Comparison of ENCODE assay signal across 10 mouse cellular contexts in genomic region chr1:136008159-136008533, GRCm38 (mm10). TPM values are rescaled to one million over a fixed set of nuclear protein-coding genes. Genes with fewer than 3 reads are reported as not detected.
A peak's percentile ranks its signal among the peaks of the same experiment; 100 is the strongest.
DNase-seq lines count a peak whose midpoint lies in the region; ATAC-seq and TF ChIP-seq lines count a peak whose summit lies in the region.
"Had no signal": no experiment of that assay in that cellular context is flagged by ENCODE, and none has a peak within 500 bp of the region (broad histone marks: within the 10 kb centered on the region; RNA-seq: fewer than 3 reads in every experiment).

No protein-coding gene starts in this region.

- peak overlapping the region; percentile 56; the same call in 1 of the 2 replicates for H3K9ac ChIP-seq in kidney, postnatal 0 days (ENCODE audit: low read depth, low read length)
- no peak overlapping the region for H3K9ac ChIP-seq in limb, embryonic 11.5 days (ENCODE audit: low read length)
- H3K9ac ChIP-seq in neural tube, embryonic 12.5 days = no peak overlapping the region

- 13% methylated on average over 8 of the region's 8 CpGs for WGBS in kidney, postnatal 0 days
- 22% methylated on average over 8 of the region's 8 CpGs for WGBS in limb, embryonic 11.5 days
- WGBS in neural tube, embryonic 12.5 days = 27% methylated on average over 8 of the region's 8 CpGs
- 22% methylated on average over 8 of the region's 8 CpGs for WGBS in thymus, adult 2 months

- no peak for DNase-seq in kidney, postnatal 0 days (ENCODE audit: low spot score)
- DNase-seq in kidney, postnatal 10 days = no peak
- DNase-seq in limb, embryonic 11.5 days (ENCODE audit: low spot score) = no peak
- DNase-seq in adrenal gland, adult 18-20 months (ENCODE audit: low spot score in 2 of 2) = no peak
- no peak for DNase-seq in cerebellum, adult 11-12 months
- no peak for DNase-seq in thymus, adult 2 months

- no peaks in the 10 kb centered on the region; the same call in 1 of the 2 replicates for H3K4me1 ChIP-seq in kidney, postnatal 0 days (replicated peaks; ENCODE audit: insufficient read depth, low read length)
- 0 out of 2 replicates have a peak, but pooled peaks cover 5% of the 10 kb centered on the region for H3K4me1 ChIP-seq in embryonic fibroblast, embryonic 13.5 days (ENCODE audit: control insufficient read depth, insufficient read depth, low read length)
- H3K4me1 ChIP-seq in limb, embryonic 11.5 days (ENCODE audit: control insufficient read depth, insufficient read depth, low read length) = no peaks in the 10 kb centered on the region
- H3K4me1 ChIP-seq in neural tube, embryonic 12.5 days = peaks cover 11% of the 10 kb centered on the region
- H3K4me1 ChIP-seq in thymus, adult 2 months (replicated peaks; ENCODE audit: control insufficient read depth, insufficient read depth, low read length) = peaks cover 3% of the 10 kb centered on the region

- no peaks in the 10 kb centered on the region for H3K27me3 ChIP-seq in kidney, postnatal 0 days (ENCODE audit: insufficient read depth, low read length)
- peaks cover 5% of the 10 kb centered on the region for H3K27me3 ChIP-seq in limb, embryonic 11.5 days (ENCODE audit: control insufficient read depth, insufficient read depth, low read length)
- H3K27me3 ChIP-seq in neural tube, embryonic 12.5 days (replicated peaks) = peaks cover 7% of the 10 kb centered on the region; the same call in 1 of the 2 replicates
- peaks cover 4% of the 10 kb centered on the region; the same call in 1 of the 2 replicates for H3K27me3 ChIP-seq in thymus, adult 2 months (ENCODE audit: control insufficient read depth, insufficient read depth, low read length)
- H3K27me3 ChIP-seq: Patski had no signal

- TF ChIP-seq CTCF in kidney, postnatal 0 days (IDR thresholded peaks at IDR 0.05; ENCODE audit: low read depth) = no peak
- TF ChIP-seq CTCF in embryonic fibroblast, embryonic 13.5 days (IDR thresholded peaks at IDR 0.05; ENCODE audit: borderline replicate concordance, insufficient read depth, low read length) = no peak
- no peak for TF ChIP-seq CTCF in thymus, adult 2 months (IDR thresholded peaks at IDR 0.05; ENCODE audit: borderline replicate concordance, control insufficient read depth, extremely low read depth, insufficient read depth, low read length, poor library complexity)

- ATAC-seq in kidney, postnatal 0 days (replicated peaks; ENCODE audit: low FRiP score, low read depth) = no peak
- no peak for ATAC-seq in limb, embryonic 11.5 days (ENCODE audit: insufficient number of reproducible peaks, low FRiP score, low TSS enrichment, low read depth)
- no peak for ATAC-seq in neural tube, embryonic 12.5 days (ENCODE audit: low FRiP score, low read depth)

- H3K4me3 ChIP-seq in kidney, postnatal 0 days (replicated peaks; ENCODE audit: low read depth, low read length) = peak overlapping the region; percentile 45
- peak overlapping the region; percentile 19; the same call in 1 of the 2 replicates for H3K4me3 ChIP-seq in embryonic fibroblast, embryonic 13.5 days (ENCODE audit: insufficient read depth, low read length)
- H3K4me3 ChIP-seq in limb, embryonic 11.5 days (ENCODE audit: low read depth, low read length) = peak overlapping the region; percentile 38; the same call in 1 of the 2 replicates
- H3K4me3 ChIP-seq in neural tube, embryonic 12.5 days = peak overlapping the region; percentile 38; the same call in 1 of the 2 replicates
- H3K4me3 ChIP-seq in thymus, adult 2 months (ENCODE audit: control insufficient read depth, insufficient read depth, low read length) = no peak overlapping the region

- H3K4me2 ChIP-seq in kidney, postnatal 0 days (ENCODE audit: low read length) = peak overlapping the region; percentile 87
- peak overlapping the region; percentile 80; the same call in 1 of the 2 replicates for H3K4me2 ChIP-seq in limb, embryonic 11.5 days (ENCODE audit: low read depth, severe bottlenecking)
- H3K4me2 ChIP-seq in neural tube, embryonic 12.5 days (replicated peaks) = peak overlapping the region; percentile 70

- no peaks in the 10 kb centered on the region for H3K9me3 ChIP-seq in kidney, postnatal 0 days (replicated peaks; ENCODE audit: low read length)
- H3K9me3 ChIP-seq in limb, embryonic 11.5 days (ENCODE audit: control insufficient read depth, low read length) = no peaks in the 10 kb centered on the region
- no peaks in the 10 kb centered on the region for H3K9me3 ChIP-seq in neural tube, embryonic 12.5 days

- no peaks in the 10 kb centered on the region for H3K36me3 ChIP-seq in kidney, postnatal 0 days (ENCODE audit: insufficient read depth, low read length)
- no peaks in the 10 kb centered on the region for H3K36me3 ChIP-seq in limb, embryonic 11.5 days (ENCODE audit: control insufficient read depth, insufficient read depth, low read length)
- H3K36me3 ChIP-seq in neural tube, embryonic 12.5 days = no peaks in the 10 kb centered on the region
- no peaks in the 10 kb centered on the region for H3K36me3 ChIP-seq in thymus, adult 2 months (ENCODE audit: control insufficient read depth, insufficient read depth, low read length)

- TF ChIP-seq POLR2A in embryonic fibroblast, embryonic 13.5 days (IDR thresholded peaks at IDR 0.05; ENCODE audit: low read depth, low read length) = no peak
- TF ChIP-seq POLR2A in thymus, adult 2 months (IDR thresholded peaks at IDR 0.05; ENCODE audit: control insufficient read depth, extremely low read depth, insufficient read depth, low read length, poor library complexity) = no peak

- no peak overlapping the region for H3K27ac ChIP-seq in kidney, postnatal 0 days
- H3K27ac ChIP-seq in embryonic fibroblast, embryonic 13.5 days (ENCODE audit: insufficient read depth, low read length) = no peak overlapping the region
- no peak overlapping the region for H3K27ac ChIP-seq in limb, embryonic 11.5 days (replicated peaks; ENCODE audit: low read depth, low read length)
- no peak overlapping the region for H3K27ac ChIP-seq in neural tube, embryonic 12.5 days
- H3K27ac ChIP-seq in thymus, adult 2 months (ENCODE audit: control insufficient read depth, insufficient read depth, low read length) = no peak overlapping the region

RNA-seq across cellular contexts. Expression of gene Tmem9, which starts 0.2 kb away (rescaled TPM):
- 223 and 242 TPM in 2 replicates for polyA plus RNA-seq in kidney, postnatal 0 days (2015; fragmentation: Nextera tagmentation; extraction: Ambion mirVana)
- polyA plus RNA-seq in embryonic fibroblast, embryonic 13.5 days (2011; ENCODE audit: insufficient read length, low read depth, missing spikeins) = 56.9 and 77.4 TPM in 2 replicates
- 60.6 and 99.8 TPM in 2 replicates for polyA plus RNA-seq in limb, embryonic 11.5 days (2014; fragmentation: Nextera tagmentation; extraction: Ambion mirVana)
- polyA plus RNA-seq in neural tube, embryonic 12.5 days (2016; fragmentation: Nextera tagmentation; extraction: Ambion mirVana) = 151 and 152 TPM in 2 replicates
- 10 to 100 TPM; 29.8 to 32.0 TPM for total RNA-seq in adrenal gland, adult 18-20 months (2021)
- 77.1 and 86.9 TPM in 2 replicates for polyA plus RNA-seq in thymus, adult 2 months (2012; rRNA removed)

RNA-seq across cellular contexts. Expression of gene Igfn1, which starts 2.0 kb away (rescaled TPM):
- polyA plus RNA-seq in kidney, postnatal 0 days (2015; fragmentation: Nextera tagmentation; extraction: Ambion mirVana) = 0.20 and 0.25 TPM in 2 replicates
- polyA plus RNA-seq in embryonic fibroblast, embryonic 13.5 days (2011; ENCODE audit: insufficient read length, low read depth, missing spikeins) = not detected in 2 replicates
- 0.13 and 0.17 TPM in 2 replicates for polyA plus RNA-seq in limb, embryonic 11.5 days (2014; fragmentation: Nextera tagmentation; extraction: Ambion mirVana)
- polyA plus RNA-seq in neural tube, embryonic 12.5 days (2016; fragmentation: Nextera tagmentation; extraction: Ambion mirVana) = not detected in 2 replicates
- total RNA-seq in adrenal gland, adult 18-20 months (2021) = under 1 TPM in 1 of 2 experiments, not detected in 1; 0.10 TPM
- 0.52 and 0.81 TPM in 2 replicates for polyA plus RNA-seq in thymus, adult 2 months (2012; rRNA removed)
- polyA plus RNA-seq: Patski had no signal

RNA-seq across cellular contexts. Expression of gene Ascl5, which starts 42.5 kb away (rescaled TPM):
- not detected in 2 replicates for polyA plus RNA-seq in kidney, postnatal 0 days (2015; fragmentation: Nextera tagmentation; extraction: Ambion mirVana)
- polyA plus RNA-seq in embryonic fibroblast, embryonic 13.5 days (2011; ENCODE audit: insufficient read length, low read depth, missing spikeins) = not detected in 2 replicates
- polyA plus RNA-seq in limb, embryonic 11.5 days (2014; fragmentation: Nextera tagmentation; extraction: Ambion mirVana) = not detected in 2 replicates
- polyA plus RNA-seq in neural tube, embryonic 12.5 days (2016; fragmentation: Nextera tagmentation; extraction: Ambion mirVana) = not detected in 2 replicates
- not detected for total RNA-seq in adrenal gland, adult 18-20 months (2021)
- polyA plus RNA-seq in thymus, adult 2 months (2012; rRNA removed) = not detected in 2 replicates
- total RNA-seq: gastrocnemius, postnatal 4 days had no signal
- polyA plus RNA-seq: Patski had no signal

RNA-seq across cellular contexts. Expression of gene Cacna1s, which starts 44.4 kb away (rescaled TPM):
- polyA plus RNA-seq in kidney, postnatal 0 days (2015; fragmentation: Nextera tagmentation; extraction: Ambion mirVana) = 0.17 and 0.20 TPM in 2 replicates
- not detected in 2 replicates for polyA plus RNA-seq in embryonic fibroblast, embryonic 13.5 days (2011; ENCODE audit: insufficient read length, low read depth, missing spikeins)
- 0.17 and 0.21 TPM in 2 replicates for polyA plus RNA-seq in limb, embryonic 11.5 days (2014; fragmentation: Nextera tagmentation; extraction: Ambion mirVana)
- polyA plus RNA-seq in neural tube, embryonic 12.5 days (2016; fragmentation: Nextera tagmentation; extraction: Ambion mirVana) = 0.81 and 0.93 TPM in 2 replicates
- total RNA-seq in adrenal gland, adult 18-20 months (2021) = under 1 TPM; 0.42 to 0.56 TPM
- 2.3 and 3.7 TPM in 2 replicates for polyA plus RNA-seq in thymus, adult 2 months (2012; rRNA removed)
- polyA plus RNA-seq: Patski had no signal
